Mouse (Mus musculus): ENCODE measurements at regions not wholly inside any gene's neighbourhood (a gene's known extent, or its start where the extent isn't known, plus 50 kb on each side); places are given as distances from the start of the nearest gene placed in this dataset.

DNA sequence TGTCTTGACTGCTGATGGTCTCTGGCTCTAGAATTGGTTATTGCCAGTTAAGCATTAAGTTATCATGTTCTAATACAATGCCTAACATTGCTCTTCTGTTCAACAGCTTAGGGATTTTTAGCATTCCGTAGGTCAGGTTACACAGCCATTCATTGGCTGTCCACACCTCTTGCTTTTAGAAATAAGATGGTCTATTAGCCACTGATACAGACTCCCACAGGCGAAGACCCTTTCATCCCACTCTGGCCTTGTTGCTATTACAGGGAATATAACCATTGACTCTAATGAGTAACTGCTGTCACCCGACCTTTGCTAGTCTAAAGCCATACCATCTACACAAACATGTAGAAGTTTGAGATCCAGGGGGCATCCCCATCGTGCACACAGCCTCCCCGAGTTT, 191.6 kb downstream of the Papss1 start:
- ATAC-seq (replicated peaks; ENCODE audit: low FRiP score) (no peak), DNase-seq (ENCODE audit: low spot score) (no peak)
- Histone ChIP-seq H3K27me3 (replicated peaks; ENCODE audit: control insufficient read depth, insufficient read depth, low read length) (no peaks in the 10 kb centered on the region), H3K36me3 (ENCODE audit: control insufficient read depth, insufficient read depth, low read length) (no peaks in the 10 kb centered on the region), H3K9ac (ENCODE audit: low read depth, low read length) (no peak overlapping the region), H3K4me1 (replicated peaks; ENCODE audit: control insufficient read depth, insufficient read depth, low read length) (no peaks in the 10 kb centered on the region), H3K27ac (ENCODE audit: low read depth, low read length) (no peak overlapping the region), H3K4me3 (ENCODE audit: low read depth, low read length) (no peak overlapping the region), H3K4me2 (no peak overlapping the region), H3K9me3 (ENCODE audit: control insufficient read depth, low read length) (peaks cover 6% of the 10 kb centered on the region; the same call in 1 of the 2 replicates)
- WGBS = 70% methylated on average over 5 of the region's 5 CpGs

DNA sequence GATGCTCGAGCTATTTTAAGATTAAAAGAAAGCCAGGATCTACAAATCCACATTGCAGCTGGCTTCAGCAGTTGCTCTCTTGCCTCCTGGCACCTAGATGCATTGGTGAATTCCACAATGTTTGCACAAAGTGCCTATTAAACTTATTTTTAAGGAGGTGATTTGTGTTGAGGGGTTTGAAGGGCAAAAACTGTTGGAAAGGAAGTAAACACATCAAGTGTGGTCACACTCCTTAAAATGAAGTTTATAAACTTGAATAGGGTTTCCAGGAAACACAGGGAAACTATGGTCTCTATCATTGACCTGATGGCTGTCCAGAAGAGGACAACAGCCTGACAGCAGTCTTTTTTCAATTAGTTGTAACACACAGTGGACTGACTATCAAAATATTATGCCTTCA, 205.4 kb downstream of the Papss1 start:
- Histone ChIP-seq H3K9ac (ENCODE audit: low read depth, low read length) (no peak overlapping the region), H3K9me3 (ENCODE audit: control insufficient read depth, low read length) (no peaks in the 10 kb centered on the region), H3K4me3 (ENCODE audit: low read depth, low read length) (no peak overlapping the region), H3K36me3 (ENCODE audit: control insufficient read depth, insufficient read depth, low read length) (no peaks in the 10 kb centered on the region), H3K4me1 (replicated peaks; ENCODE audit: control insufficient read depth, insufficient read depth, low read length) (no peaks in the 10 kb centered on the region), H3K27me3 (replicated peaks; ENCODE audit: control insufficient read depth, insufficient read depth, low read length) (no peaks in the 10 kb centered on the region), H3K27ac (ENCODE audit: low read depth, low read length) (no peak overlapping the region), H3K4me2 (no peak overlapping the region)
- ATAC-seq (replicated peaks; ENCODE audit: low FRiP score) (no peak), DNase-seq (ENCODE audit: low spot score) (no peak)
- 53% methylated on average over 1 of the region's 1 CpGs for WGBS

GRCm38 (mm10) chr3:131770486-131770885, 205.9 kb downstream of the Papss1 start:
- Histone ChIP-seq H3K9ac (ENCODE audit: low read depth, low read length) (no peak overlapping the region), H3K4me3 (ENCODE audit: low read depth, low read length) (no peak overlapping the region), H3K27me3 (replicated peaks; ENCODE audit: control insufficient read depth, insufficient read depth, low read length) (no peaks in the 10 kb centered on the region), H3K4me1 (replicated peaks; ENCODE audit: control insufficient read depth, insufficient read depth, low read length) (no peaks in the 10 kb centered on the region), H3K36me3 (ENCODE audit: control insufficient read depth, insufficient read depth, low read length) (no peaks in the 10 kb centered on the region), H3K4me2 (no peak overlapping the region), H3K9me3 (ENCODE audit: control insufficient read depth, low read length) (no peaks in the 10 kb centered on the region), H3K27ac (ENCODE audit: low read depth, low read length) (no peak overlapping the region)
- DNase-seq (ENCODE audit: low spot score) = no peak
- no peak for ATAC-seq (replicated peaks; ENCODE audit: low FRiP score)
- WGBS = 76% methylated on average over 1 of the region's 1 CpGs

- Histone ChIP-seq H3K27ac (ENCODE audit: low read depth, low read length) (no peak overlapping the region), H3K9ac (ENCODE audit: low read depth, low read length) (no peak overlapping the region), H3K4me1 (replicated peaks; ENCODE audit: control insufficient read depth, insufficient read depth, low read length) (no peaks in the 10 kb centered on the region), H3K4me3 (ENCODE audit: low read depth, low read length) (no peak overlapping the region), H3K36me3 (ENCODE audit: control insufficient read depth, insufficient read depth, low read length) (no peaks in the 10 kb centered on the region), H3K27me3 (replicated peaks; ENCODE audit: control insufficient read depth, insufficient read depth, low read length) (no peaks in the 10 kb centered on the region), H3K9me3 (ENCODE audit: control insufficient read depth, low read length) (no peaks in the 10 kb centered on the region), H3K4me2 (no peak overlapping the region)
- DNase-seq (ENCODE audit: low spot score) = no peak
- ATAC-seq (replicated peaks; ENCODE audit: low FRiP score) = no peak
- WGBS = 63% methylated on average over 4 of the region's 4 CpGs
These were observed 207.4 kb downstream of the Papss1 start for GRCm38 (mm10) chr3:131771863-131772546.

- H3K9ac ChIP-seq (ENCODE audit: low read depth, low read length) = no peak overlapping the region
- H3K4me3 ChIP-seq (ENCODE audit: low read depth, low read length) = no peak overlapping the region
- no peaks in the 10 kb centered on the region for H3K4me1 ChIP-seq (replicated peaks; ENCODE audit: control insufficient read depth, insufficient read depth, low read length)
- no peak overlapping the region for H3K27ac ChIP-seq (ENCODE audit: low read depth, low read length)
- H3K27me3 ChIP-seq (replicated peaks; ENCODE audit: control insufficient read depth, insufficient read depth, low read length) = no peaks in the 10 kb centered on the region
- no peak for ATAC-seq (replicated peaks; ENCODE audit: low FRiP score)
- no peaks in the 10 kb centered on the region for H3K9me3 ChIP-seq (ENCODE audit: control insufficient read depth, low read length)
- H3K4me2 ChIP-seq = no peak overlapping the region
- H3K36me3 ChIP-seq (ENCODE audit: control insufficient read depth, insufficient read depth, low read length) = no peaks in the 10 kb centered on the region
- DNase-seq (ENCODE audit: low spot score) = no peak
- WGBS = 69% methylated on average over 5 of the region's 5 CpGs
These were observed 208.0 kb downstream of the Papss1 start for GRCm38 (mm10) chr3:131772593-131772992.

- Histone ChIP-seq H3K9me3 (ENCODE audit: control insufficient read depth, low read length) (no peaks in the 10 kb centered on the region), H3K4me2 (no peak overlapping the region), H3K27me3 (replicated peaks; ENCODE audit: control insufficient read depth, insufficient read depth, low read length) (no peaks in the 10 kb centered on the region), H3K4me1 (replicated peaks; ENCODE audit: control insufficient read depth, insufficient read depth, low read length) (no peaks in the 10 kb centered on the region), H3K4me3 (ENCODE audit: low read depth, low read length) (no peak overlapping the region), H3K9ac (ENCODE audit: low read depth, low read length) (no peak overlapping the region), H3K36me3 (ENCODE audit: control insufficient read depth, insufficient read depth, low read length) (no peaks in the 10 kb centered on the region), H3K27ac (ENCODE audit: low read depth, low read length) (no peak overlapping the region)
- DNase-seq (ENCODE audit: low spot score) (no peak), ATAC-seq (replicated peaks; ENCODE audit: low FRiP score) (no peak)
- 57% methylated on average over 4 of the region's 4 CpGs for WGBS
These were observed 210.9 kb downstream of the Papss1 start for GRCm38 (mm10) chr3:131775431-131775830.

- no peak for DNase-seq (ENCODE audit: low spot score)
- Histone ChIP-seq H3K27ac (ENCODE audit: low read depth, low read length) (no peak overlapping the region), H3K4me3 (ENCODE audit: low read depth, low read length) (no peak overlapping the region), H3K9ac (ENCODE audit: low read depth, low read length) (no peak overlapping the region), H3K4me1 (replicated peaks; ENCODE audit: control insufficient read depth, insufficient read depth, low read length) (no peaks in the 10 kb centered on the region), H3K27me3 (replicated peaks; ENCODE audit: control insufficient read depth, insufficient read depth, low read length) (no peaks in the 10 kb centered on the region), H3K4me2 (no peak overlapping the region), H3K36me3 (ENCODE audit: control insufficient read depth, insufficient read depth, low read length) (no peaks in the 10 kb centered on the region), H3K9me3 (ENCODE audit: control insufficient read depth, low read length) (no peaks in the 10 kb centered on the region)
- WGBS = 73% methylated on average over 2 of the region's 2 CpGs
- ATAC-seq (replicated peaks; ENCODE audit: low FRiP score) = no peak
These were observed 212.1 kb downstream of the Papss1 start for GRCm38 (mm10) chr3:131776650-131777049.

DNA sequence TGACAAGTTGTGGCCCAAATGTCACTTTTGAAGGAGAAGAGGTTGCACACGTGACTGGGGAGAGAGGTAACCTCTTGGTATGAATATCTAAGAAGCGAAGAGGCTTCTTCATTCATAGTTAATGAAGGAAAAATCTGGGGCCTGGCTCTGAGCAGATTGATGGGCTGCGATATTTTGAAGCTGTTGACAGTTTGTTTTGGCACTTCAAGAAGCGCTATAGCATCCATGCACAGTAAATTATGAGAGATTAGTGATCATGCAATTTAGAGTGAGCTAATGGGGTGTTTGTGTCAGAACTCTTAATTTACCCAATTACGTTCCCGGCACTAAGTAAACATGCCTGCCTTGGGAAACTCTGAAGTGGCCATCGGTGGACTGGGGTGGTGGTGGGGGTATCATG, 215.2 kb downstream of the Papss1 start:
- DNase-seq (ENCODE audit: low spot score) = no peak
- Histone ChIP-seq H3K4me2 (no peak overlapping the region), H3K27me3 (replicated peaks; ENCODE audit: control insufficient read depth, insufficient read depth, low read length) (no peaks in the 10 kb centered on the region), H3K4me3 (ENCODE audit: low read depth, low read length) (no peak overlapping the region), H3K27ac (ENCODE audit: low read depth, low read length) (no peak overlapping the region), H3K9me3 (ENCODE audit: control insufficient read depth, low read length) (no peaks in the 10 kb centered on the region), H3K9ac (ENCODE audit: low read depth, low read length) (no peak overlapping the region), H3K4me1 (replicated peaks; ENCODE audit: control insufficient read depth, insufficient read depth, low read length) (no peaks in the 10 kb centered on the region), H3K36me3 (ENCODE audit: control insufficient read depth, insufficient read depth, low read length) (no peaks in the 10 kb centered on the region)
- ATAC-seq (replicated peaks; ENCODE audit: low FRiP score) = no peak
- 74% methylated on average over 7 of the region's 7 CpGs for WGBS

DNA sequence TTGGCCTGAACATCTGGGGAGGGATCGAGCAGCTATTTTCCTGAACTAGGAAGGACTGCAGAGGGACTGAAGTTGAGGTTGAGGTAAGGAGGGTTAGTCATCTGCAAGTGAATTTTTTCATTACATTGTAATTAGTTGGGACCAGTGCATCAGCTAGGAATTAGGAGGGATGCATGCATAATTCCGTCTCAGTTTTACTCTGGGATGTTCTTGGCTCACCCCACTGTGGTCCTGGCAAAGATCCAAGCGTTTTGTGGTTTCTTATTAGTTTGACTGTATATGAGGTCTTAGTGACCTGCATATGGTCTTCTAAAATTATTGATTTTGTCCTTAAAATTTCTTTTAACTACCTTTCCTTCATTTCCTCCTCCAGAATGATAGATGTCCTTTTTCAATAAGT, 221.0 kb downstream of the Papss1 start:
- WGBS = 81% methylated on average over 3 of the region's 3 CpGs
- no peak overlapping the region for H3K27ac ChIP-seq (ENCODE audit: low read depth, low read length)
- H3K4me1 ChIP-seq (replicated peaks; ENCODE audit: control insufficient read depth, insufficient read depth, low read length) = no peaks in the 10 kb centered on the region
- ATAC-seq (replicated peaks; ENCODE audit: low FRiP score) (no peak), DNase-seq (ENCODE audit: low spot score) (no peak)
- H3K4me2 ChIP-seq = no peak overlapping the region
- no peaks in the 10 kb centered on the region for H3K9me3 ChIP-seq (ENCODE audit: control insufficient read depth, low read length)
- no peaks in the 10 kb centered on the region for H3K36me3 ChIP-seq (ENCODE audit: control insufficient read depth, insufficient read depth, low read length)
- H3K27me3 ChIP-seq (replicated peaks; ENCODE audit: control insufficient read depth, insufficient read depth, low read length) = no peaks in the 10 kb centered on the region
- no peak overlapping the region for H3K4me3 ChIP-seq (ENCODE audit: low read depth, low read length)
- no peak overlapping the region for H3K9ac ChIP-seq (ENCODE audit: low read depth, low read length)

All from liver, embryonic 11.5 days (tissue).